In genomic region chr1:134381795-134382625, GRCm38 (mm10) we compare ENCODE assay signal across 9 mouse cellular contexts. TPM values are rescaled to one million over a fixed set of nuclear protein-coding genes. Genes with fewer than 3 reads are reported as not detected.
A peak's percentile ranks its signal among the peaks of the same experiment; 100 is the strongest.
DNase-seq lines count a peak whose midpoint lies in the region; ATAC-seq and TF ChIP-seq lines count a peak whose summit lies in the region.
"Had no signal": no experiment of that assay in that cellular context is flagged by ENCODE, and none has a peak within 500 bp of the region (broad histone marks: within the 10 kb centered on the region; RNA-seq: fewer than 3 reads in every experiment).

No protein-coding gene starts in this region.

- TF ChIP-seq POLR2A in testis, adult 2 months (IDR thresholded peaks at IDR 0.05; ENCODE audit: control insufficient read depth, low read depth, low read length) = peak; percentile 42; the same call in 1 of the 2 replicates

- no peak for ATAC-seq in midbrain, embryonic 11.5 days (ENCODE audit: low FRiP score)

- no peaks in the 10 kb centered on the region for H3K27me3 ChIP-seq in testis, adult 2 months (ENCODE audit: control insufficient read depth, insufficient read depth, low read length)
- no peaks in the 10 kb centered on the region for H3K27me3 ChIP-seq in midbrain, embryonic 11.5 days (ENCODE audit: control insufficient read depth, insufficient read depth, low read length)

- peak overlapping the region; percentile 57 for H3K4me3 ChIP-seq in testis, adult 2 months (ENCODE audit: control insufficient read depth, low read depth, low read length)
- H3K4me3 ChIP-seq in midbrain, embryonic 11.5 days (ENCODE audit: low read depth, low read length) = peak overlapping the region; percentile 10

- H3K36me3 ChIP-seq in testis, adult 2 months (ENCODE audit: control insufficient read depth, insufficient read depth, low read length) = no peaks in the 10 kb centered on the region
- no peaks in the 10 kb centered on the region for H3K36me3 ChIP-seq in midbrain, embryonic 11.5 days (ENCODE audit: control insufficient read depth, insufficient read depth, low read length)

- no peak for TF ChIP-seq CTCF in testis, adult 2 months (IDR thresholded peaks at IDR 0.05; ENCODE audit: control insufficient read depth, insufficient read depth, insufficient replicate concordance, low read depth, low read length)

- DNase-seq in testis, postnatal 14 days (ENCODE audit: low spot score) = no peak
- peak; percentile 40 for DNase-seq in forelimb bud, embryonic 11.5 days (ENCODE audit: low read depth, low spot score)
- DNase-seq in left cerebral cortex, adult 8-10 months (ENCODE audit: low spot score in 2 of 2) = peak; percentile 16 to 21
- peak; percentile 89 for DNase-seq in midbrain, embryonic 11.5 days (ENCODE audit: low spot score, missing footprints)
- no peak for DNase-seq in natural killer cell, adult 2 months (ENCODE audit: low spot score in 2 of 2)
- no peak for DNase-seq in spleen, postnatal 10 days (ENCODE audit: low spot score in 2 of 2)
- no peak for DNase-seq in adrenal gland, postnatal 14 days

- H3K9ac ChIP-seq in midbrain, embryonic 11.5 days (ENCODE audit: low read length) = no peak overlapping the region

- H3K9me3 ChIP-seq in midbrain, embryonic 11.5 days (ENCODE audit: control insufficient read depth, low read length) = no peaks in the 10 kb centered on the region

- WGBS in midbrain, embryonic 11.5 days = 16% methylated on average over 19 of the region's 19 CpGs

- H3K4me2 ChIP-seq in midbrain, embryonic 11.5 days = peak overlapping the region; percentile 30

- peaks cover 5% of the 10 kb centered on the region for H3K4me1 ChIP-seq in testis, adult 2 months (ENCODE audit: control insufficient read depth, insufficient read depth, low read length)
- H3K4me1 ChIP-seq in midbrain, embryonic 11.5 days (ENCODE audit: control insufficient read depth, insufficient read depth, low read length) = peaks cover 2% of the 10 kb centered on the region; the same call in 1 of the 2 replicates

- peak overlapping the region; percentile 7; the same call in 1 of the 2 replicates for H3K27ac ChIP-seq in testis, adult 2 months (ENCODE audit: control insufficient read depth, insufficient read depth, low read depth, low read length)
- H3K27ac ChIP-seq in midbrain, embryonic 11.5 days (ENCODE audit: low read depth, low read length) = no peak overlapping the region
- H3K27ac ChIP-seq: macrophage had no signal

RNA-seq across cellular contexts. Expression of gene 4933406M09Rik, which starts 3.7 kb away (rescaled TPM):
- 48.3 and 57.0 TPM in 2 replicates for polyA plus RNA-seq in testis, adult 2 months (2012; rRNA removed)
- not detected for total RNA-seq in left cerebral cortex, adult 8-10 months (2022)
- polyA plus RNA-seq in midbrain, embryonic 11.5 days (2014; fragmentation: Nextera tagmentation; extraction: Ambion mirVana) = not detected in 2 replicates
- not detected in 2 replicates for total RNA-seq in adrenal gland, postnatal 14 days (2021)
- polyA plus RNA-seq: macrophage had no signal

RNA-seq across cellular contexts. Expression of gene Tmem183a, which starts 20.2 kb away (rescaled TPM):
- 116 and 127 TPM in 2 replicates for polyA plus RNA-seq in testis, adult 2 months (2012; rRNA removed)
- 10 to 100 TPM; 50.0 to 66.6 (median 59.1) TPM for total RNA-seq in left cerebral cortex, adult 8-10 months (2022)
- polyA plus RNA-seq in midbrain, embryonic 11.5 days (2014; fragmentation: Nextera tagmentation; extraction: Ambion mirVana) = 128 and 137 TPM in 2 replicates
- 39.7 and 50.9 TPM in 2 replicates for total RNA-seq in adrenal gland, postnatal 14 days (2021)

RNA-seq across cellular contexts. Expression of gene Cyb5r1, which starts 23.3 kb away (rescaled TPM):
- polyA plus RNA-seq in testis, adult 2 months (2012; rRNA removed) = 30.4 and 40.5 TPM in 2 replicates
- 10 to 100 TPM; 22.7 to 30.1 (median 25.8) TPM for total RNA-seq in left cerebral cortex, adult 8-10 months (2022)
- polyA plus RNA-seq in midbrain, embryonic 11.5 days (2014; fragmentation: Nextera tagmentation; extraction: Ambion mirVana) = 17.5 and 19.3 TPM in 2 replicates
- 27.4 and 28.0 TPM in 2 replicates for total RNA-seq in adrenal gland, postnatal 14 days (2021)

RNA-seq across cellular contexts. Expression of gene Adipor1, which starts 33.2 kb away (rescaled TPM):
- 79.6 and 87.4 TPM in 2 replicates for polyA plus RNA-seq in testis, adult 2 months (2012; rRNA removed)
- 10 to 100 TPM; 55.4 to 62.1 (median 57.5) TPM for total RNA-seq in left cerebral cortex, adult 8-10 months (2022)
- 76.7 and 81.5 TPM in 2 replicates for polyA plus RNA-seq in midbrain, embryonic 11.5 days (2014; fragmentation: Nextera tagmentation; extraction: Ambion mirVana)
- 119 and 126 TPM in 2 replicates for total RNA-seq in adrenal gland, postnatal 14 days (2021)

RNA-seq across cellular contexts. Expression of gene Ppfia4, which starts 49.3 kb away (rescaled TPM):
- polyA plus RNA-seq in testis, adult 2 months (2012; rRNA removed) = 5.1 and 5.7 TPM in 2 replicates
- 10 to 100 TPM; 51.1 to 57.9 (median 55.8) TPM for total RNA-seq in left cerebral cortex, adult 8-10 months (2022)
- 1.9 and 2.6 TPM in 2 replicates for polyA plus RNA-seq in midbrain, embryonic 11.5 days (2014; fragmentation: Nextera tagmentation; extraction: Ambion mirVana)
- 0.67 and 1.6 TPM in 2 replicates for total RNA-seq in adrenal gland, postnatal 14 days (2021)

Comparison
In these comparisons a context has a peak if more than half of its experiments do, and no peak if none do; other contexts are left out.
1. DNase-seq: peak in forelimb bud, embryonic 11.5 days (single experiment), left cerebral cortex, adult 8-10 months (2 of 2) and midbrain, embryonic 11.5 days (single experiment); none in testis, postnatal 14 days (single experiment), natural killer cell, adult 2 months (0 of 2), spleen, postnatal 10 days (0 of 2) and adrenal gland, postnatal 14 days (single experiment).